Mouse (Mus musculus): ENCODE data around the gene Pank2.

GRCm38 (mm10) chr2:131264027-131264426 lies 1.7 kb downstream of the Pank2 start:
- no peak for TF ChIP-seq POLR2A (IDR thresholded peaks at IDR 0.05; ENCODE audit: borderline replicate concordance, insufficient read depth, low read length)
- no peak for TF ChIP-seq CTCF (IDR thresholded peaks at IDR 0.05; ENCODE audit: borderline replicate concordance, insufficient read depth, low read depth, low read length)
